Mouse (Mus musculus): ENCODE data around the gene Acmsd.

Acmsd gene

DNA sequence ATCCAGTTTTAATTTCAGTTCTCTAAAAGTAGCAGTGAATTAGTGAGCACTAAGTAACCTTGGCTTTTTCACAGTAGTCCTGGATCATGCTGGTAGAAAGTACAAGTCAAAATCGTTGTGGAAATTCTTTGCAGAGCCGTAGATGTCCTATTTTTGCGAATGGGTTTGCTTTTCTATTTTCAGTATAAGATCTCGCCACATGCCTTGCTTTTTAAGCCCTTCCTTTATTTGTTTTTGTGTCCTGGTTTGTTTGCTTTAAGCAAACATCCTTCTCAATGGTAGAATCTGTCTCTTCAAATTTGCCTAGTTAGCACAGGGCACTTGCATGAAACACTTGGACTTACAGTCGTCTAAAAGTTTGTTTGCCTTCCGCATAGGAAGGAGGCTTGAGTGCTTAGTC is 47.0 kb downstream of the Acmsd start:
- DNase-seq = no peak

DNA sequence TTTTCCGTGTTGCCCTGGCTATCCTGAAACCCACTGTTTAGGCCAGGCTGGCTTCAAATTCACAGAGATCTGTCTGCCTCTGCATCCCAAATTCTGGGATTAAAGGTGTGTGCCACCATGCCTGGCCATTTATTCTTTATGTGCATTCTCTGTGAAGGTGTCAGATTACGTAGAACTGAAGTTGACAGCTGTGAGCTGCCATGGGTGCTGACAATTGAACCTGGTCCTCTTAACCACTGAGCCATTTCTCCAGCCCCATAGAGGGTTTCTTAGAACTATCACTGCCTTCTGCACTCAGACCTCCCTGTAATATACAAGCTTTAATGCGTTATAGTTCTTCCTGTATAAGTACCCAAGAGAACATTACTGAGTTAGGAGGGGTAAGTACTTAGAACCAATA is 49.4 kb downstream of the Acmsd start:
- DNase-seq = no peak

DNA sequence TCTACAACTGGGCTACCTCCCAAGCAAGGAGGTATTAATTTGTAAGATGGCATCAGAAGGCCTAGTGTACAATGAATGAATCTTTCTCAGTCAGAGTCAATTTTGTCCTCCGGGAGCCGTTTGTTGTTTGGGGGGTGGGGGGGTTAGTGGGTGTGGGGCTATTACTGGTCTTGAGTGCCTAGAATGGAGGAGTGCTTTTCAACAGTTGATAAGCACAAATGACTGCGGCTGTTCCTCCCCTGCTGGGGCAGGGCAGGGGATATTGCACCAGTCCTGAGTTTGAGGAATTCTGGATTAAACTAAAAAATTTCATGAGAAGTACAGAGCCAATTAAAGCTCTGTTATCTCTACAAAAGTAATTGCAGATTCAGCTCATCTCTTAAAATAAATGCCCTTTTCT is 50.9 kb downstream of the Acmsd start:
- no peak for DNase-seq

DNA sequence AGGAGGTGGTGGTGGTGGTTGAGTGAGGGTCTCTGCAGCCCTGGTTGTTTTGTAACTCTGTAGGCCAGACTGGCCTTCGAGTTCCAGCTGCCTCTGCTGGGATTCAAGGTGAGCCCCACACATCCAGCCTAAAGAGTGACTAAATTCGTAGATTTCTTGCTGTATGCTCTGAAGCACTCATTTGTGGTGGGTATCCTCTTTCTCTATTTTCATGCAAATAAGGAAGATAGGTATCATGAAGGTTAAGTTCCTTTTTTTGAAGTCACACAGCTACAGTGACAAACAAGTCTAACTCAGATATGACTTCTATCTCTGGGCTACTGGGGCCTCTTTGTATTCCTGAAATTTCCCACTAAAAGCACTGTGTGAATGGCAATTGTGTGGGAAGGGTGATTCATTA is 51.6 kb downstream of the Acmsd start:
- DNase-seq = no peak

DNA sequence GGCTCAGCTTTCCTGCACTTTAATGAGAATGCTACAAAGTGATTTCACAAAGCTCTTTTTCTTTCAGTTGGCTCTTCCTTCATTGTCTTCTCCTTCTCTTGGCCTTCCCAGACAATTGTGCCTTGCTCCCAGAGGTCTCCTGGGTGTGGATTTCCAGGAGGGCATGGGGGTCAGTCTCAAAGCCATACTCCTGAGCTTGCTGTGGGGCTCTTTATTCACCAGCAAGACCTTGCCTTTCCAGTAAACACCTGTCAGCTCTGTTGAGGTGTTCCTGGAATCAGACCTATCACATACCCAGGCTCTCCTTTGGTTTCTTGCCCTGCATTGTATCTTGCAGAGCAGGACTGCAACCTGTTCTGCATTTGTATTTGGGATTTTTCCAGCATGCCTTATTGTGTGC is 54.6 kb downstream of the Acmsd start:
- no peak for DNase-seq

DNA sequence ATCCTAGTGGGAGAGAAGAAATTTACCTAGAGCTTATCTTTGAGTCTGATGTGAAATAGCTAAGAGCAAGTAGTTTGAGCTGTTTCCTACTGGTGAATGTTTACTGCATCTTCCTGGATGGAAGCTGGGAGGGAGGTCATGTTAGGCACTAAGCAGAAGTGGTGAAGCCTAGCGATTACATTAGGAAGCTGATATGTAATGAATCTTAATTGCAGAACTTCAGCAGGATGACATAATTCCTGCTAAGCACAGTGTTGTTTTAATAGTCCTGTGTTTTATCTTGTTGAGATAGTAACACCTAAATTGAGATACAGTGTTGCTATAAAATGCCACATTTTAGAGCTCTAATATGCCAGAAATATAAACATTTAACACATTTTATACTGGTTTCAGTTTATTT is 56.7 kb downstream of the Acmsd start:
- DNase-seq = no peak

DNA sequence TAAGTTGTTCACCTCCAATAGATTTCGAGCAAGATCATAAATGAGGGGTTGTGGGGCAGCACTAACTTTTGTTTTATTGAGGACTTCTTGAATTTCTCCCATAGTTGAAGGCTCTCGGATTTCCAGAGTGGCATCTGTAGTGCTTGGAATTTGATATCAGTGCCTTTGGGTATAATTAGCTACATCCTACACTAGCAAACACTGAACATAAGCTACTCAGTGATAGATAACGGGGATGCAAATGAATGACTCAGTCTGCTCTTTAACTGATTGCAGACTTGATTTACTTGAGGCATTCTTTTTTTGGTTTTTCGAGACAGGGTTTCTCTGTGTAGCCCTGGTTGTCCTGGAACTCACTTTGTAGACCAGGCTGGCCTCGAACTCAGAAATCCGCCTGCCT is 59.7 kb downstream of the Acmsd start:
- no peak for DNase-seq

DNA sequence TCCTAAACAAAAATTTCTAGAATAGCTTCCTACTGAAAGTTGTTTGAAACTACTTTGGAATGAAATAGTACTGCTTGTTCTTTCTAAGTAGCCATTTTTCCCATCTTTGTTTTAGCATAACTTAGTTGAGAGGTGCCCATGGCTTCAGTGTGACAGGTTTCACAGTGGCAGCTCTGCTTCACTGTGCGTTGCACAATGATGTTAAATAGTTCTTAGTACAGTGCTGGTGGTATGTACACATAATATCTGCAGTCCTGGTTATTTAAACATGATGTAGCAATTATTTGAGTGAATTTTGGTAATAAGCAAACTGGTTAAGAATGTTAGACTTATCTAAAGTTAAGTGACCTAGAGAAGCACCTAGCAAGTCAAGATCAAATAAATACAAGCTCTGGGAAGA is 64.2 kb downstream of the Acmsd start:
- no peak for DNase-seq

DNA sequence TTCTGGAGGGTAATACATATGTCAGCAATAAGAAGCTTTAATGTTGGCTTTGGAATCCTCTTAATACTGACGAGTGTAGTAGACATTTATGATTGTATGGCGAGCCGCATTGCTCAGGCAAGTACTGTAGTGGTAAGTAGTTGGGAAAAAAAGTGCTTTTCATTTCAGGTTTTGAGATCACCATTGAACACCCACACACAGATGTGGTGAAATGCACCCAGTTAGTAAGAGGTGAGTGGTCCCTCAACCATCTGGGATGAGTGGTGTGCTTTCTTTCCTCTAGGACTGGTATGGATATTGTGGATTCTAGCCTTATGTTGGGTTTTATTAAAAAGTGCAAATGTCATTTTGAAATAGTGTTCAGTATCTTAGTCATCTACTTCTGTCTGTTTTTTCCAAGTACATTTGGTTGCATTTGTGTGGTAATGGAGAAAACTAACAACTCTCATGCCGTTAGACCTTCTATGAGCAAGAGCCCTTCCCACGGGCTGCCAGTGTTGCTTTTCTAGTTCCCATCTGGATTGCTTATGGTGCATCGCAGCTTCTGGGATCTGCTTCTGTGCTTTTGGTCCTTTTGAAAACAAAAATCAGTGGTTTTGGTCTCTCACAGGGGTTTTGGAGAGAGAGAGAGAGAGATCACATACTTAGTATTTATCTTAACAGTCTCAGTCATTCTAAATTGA is 66.0 kb downstream of the Acmsd start:
- DNase-seq = no peak

DNA sequence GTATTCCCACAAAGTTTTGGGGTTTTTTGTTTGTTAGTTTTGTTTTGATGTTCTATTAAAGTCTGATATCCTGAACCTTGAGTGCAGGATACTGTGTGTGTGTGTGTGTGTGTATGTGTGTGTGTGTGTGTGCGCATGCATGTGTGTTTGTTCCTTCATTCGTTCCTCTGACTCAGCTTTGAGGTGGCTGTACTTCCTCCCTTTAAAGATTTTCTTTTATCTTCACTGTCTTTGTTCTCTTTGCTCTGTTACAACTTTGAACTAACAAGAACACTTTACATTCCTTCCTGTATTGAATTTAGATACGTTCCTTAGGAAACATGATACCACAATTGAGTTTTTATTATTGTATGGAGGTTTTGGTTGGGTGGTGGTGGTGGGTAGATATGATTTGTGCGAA is 67.1 kb downstream of the Acmsd start:
- DNase-seq = no peak

DNA sequence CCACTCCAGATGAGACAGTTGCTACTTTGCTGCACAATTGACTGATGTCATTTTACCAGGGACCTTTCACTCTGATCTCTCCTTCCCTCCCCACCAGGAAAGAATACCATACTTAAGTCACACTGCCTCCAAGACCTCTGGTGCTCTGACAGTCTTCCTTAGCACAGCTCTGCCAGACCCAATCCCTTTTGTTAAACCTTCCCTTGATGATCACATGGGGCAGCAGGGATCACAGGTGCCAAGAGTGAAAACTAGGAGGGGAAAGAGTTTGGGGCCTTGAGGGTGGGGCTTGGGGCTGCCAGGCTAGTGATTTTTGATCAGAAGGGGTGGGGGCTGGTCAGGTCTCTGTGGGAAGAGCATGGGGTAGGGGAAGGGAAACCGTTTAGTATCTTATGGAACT is 67.5 kb downstream of the Acmsd start:
- DNase-seq = no peak

DNA sequence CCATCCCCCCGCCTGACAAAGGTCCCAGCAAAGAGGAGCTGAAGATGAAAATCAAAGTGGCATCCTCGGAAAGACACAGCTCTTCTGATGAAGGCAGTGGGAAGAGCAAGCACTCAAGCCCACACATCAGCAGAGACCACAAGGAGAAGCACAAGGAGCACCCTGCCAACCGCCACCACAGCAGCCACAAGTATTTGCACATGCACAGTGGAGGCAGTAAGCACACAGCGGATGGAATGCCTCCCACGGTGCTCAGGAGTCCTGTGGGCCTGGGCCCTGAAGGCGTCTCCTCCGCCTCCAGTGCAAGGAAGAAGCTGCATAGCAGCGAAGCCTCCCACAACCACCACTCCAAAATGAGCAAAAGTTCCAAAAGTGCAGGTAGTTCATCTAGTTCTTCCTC is 73.7 kb downstream of the Acmsd start:
- DNase-seq = no peak

DNA sequence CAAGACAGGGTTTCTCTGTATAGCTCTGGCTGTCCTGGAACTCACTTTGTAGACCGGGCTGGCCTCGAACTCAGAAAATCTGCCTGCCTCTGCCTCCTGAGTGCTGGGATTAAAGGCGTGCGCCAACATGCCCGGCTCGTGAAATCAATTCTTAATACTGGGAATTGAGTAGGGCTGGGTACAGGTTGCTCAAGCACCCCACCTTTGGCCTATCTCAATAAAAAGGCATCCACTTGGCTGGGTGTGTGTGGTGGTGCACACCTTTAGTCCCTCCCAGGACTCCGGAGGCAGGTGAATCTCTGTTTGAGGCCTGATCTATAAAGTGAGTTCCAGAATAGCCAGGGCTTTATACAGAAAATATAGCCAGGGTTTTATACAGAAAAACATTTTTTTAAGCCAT is 79.5 kb downstream of the Acmsd start:
- DNase-seq = no peak

DNA sequence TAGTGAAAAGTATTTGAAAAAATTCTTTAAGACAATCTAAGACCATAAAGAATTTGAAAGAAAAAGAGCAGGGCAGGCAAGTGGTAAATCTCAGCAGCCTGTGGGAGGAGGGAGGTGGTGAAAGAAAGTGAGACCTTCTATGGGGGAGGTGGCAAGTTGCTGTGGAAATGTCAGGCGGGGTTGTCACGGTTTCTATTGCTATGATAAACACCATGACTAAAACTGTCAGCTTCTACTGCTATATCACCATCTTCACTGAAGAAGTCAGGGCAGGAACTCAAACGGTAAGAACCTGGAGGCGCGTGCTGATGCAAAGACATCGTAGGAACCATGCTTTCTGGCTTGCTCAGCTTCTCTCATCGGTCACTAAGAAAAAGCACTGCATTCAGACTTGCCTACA is 83.7 kb downstream of the Acmsd start:
- no peak for DNase-seq

DNA sequence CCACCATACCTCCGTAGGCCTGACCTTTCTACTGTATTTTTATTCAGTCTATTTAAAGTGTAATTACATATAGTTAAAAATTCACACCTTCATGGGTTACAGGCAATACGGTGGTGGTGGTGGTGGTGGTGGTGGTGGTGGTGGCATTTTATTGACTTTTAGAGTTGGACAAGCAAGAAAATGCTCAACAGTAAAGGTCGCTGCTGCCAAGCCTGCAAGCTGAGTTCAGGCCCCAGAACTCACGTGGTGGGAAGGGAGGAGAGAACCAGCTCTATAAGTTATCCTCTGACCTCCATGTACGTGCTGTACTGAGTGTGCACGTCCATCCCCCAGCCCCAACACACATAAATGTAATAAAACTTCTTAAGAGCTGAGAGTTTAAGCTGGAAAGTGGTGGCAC is 87.2 kb downstream of the Acmsd start:
- DNase-seq = no peak

All from kidney, postnatal 36 days (tissue).